Mouse (Mus musculus) inflammation-experienced regulatory T-cells, adult 6 months (primary cell): Measurements from ENCODE around the gene Thg1l. TPM values are rescaled to one million over a fixed set of nuclear protein-coding genes. Genes with fewer than 3 reads are reported as not detected.
A peak's percentile ranks its signal among the peaks of the same experiment; 100 is the strongest.

Experiments used
- ATAC-seq: one replicate; pipeline ENCODE4 v1.8.0; 2017
- polyA plus RNA-seq, 3 experiments: library from polyadenylated mRNA; unstranded; fragments of 100-300 nt; shearing (Covaris generic); gene quantifications; one replicate each; pipeline ENCODE4 v1.2.1; 2017

Thg1l gene
- 10 to 100 TPM; 10.4 to 13.5 (median 12.0) TPM for polyA plus RNA-seq

DNA sequence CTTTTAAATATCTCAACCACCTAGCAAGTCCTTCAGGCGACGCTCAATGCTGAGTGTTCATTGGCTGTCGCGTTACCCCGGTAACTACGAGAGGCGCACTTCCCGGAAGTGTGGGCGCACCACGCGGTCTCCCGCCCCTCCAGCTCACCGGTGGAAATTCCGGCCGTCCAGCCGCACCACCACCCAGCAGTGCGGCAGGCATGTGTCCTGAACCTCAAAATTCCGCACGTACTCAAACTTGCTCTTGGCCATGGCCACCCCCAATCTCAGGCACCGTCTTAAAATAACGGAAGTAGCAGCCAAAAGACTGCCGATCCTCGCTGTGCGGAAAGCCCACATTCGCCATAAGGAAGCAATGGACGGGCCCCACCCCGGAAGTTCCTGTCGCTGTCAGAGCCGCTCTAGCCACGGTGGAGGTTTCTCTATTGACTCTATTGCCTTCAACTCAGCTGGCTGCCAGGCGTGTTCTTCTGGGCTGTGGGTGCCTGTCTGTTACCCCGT, at the start of gene Thg1l:
TSS of gene Thg1l (minus strand) at position 368 of the 501 bp plus-strand sequence.
- peak; percentile 97 for ATAC-seq

DNA sequence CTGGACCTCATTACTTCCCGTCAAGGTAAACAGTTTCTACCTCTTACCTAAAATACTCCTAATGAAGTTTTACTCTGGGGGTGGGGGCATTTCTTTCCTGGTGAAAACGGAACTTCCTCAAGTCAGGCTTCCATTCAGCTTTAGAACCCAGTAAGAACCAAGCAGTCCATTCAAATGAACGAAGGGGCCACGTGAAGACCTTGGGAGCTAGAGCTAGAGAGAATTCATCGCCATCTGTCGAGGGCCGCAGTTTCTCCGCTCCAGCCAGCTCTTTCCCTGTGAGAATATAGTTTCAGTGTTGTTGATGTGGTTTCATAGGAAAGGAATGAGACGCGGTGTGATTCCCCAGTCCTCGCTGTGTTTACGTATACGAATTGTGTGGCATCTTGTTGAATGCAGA, 36.8 kb upstream of the Thg1l start:
- ATAC-seq, result no peak

DNA sequence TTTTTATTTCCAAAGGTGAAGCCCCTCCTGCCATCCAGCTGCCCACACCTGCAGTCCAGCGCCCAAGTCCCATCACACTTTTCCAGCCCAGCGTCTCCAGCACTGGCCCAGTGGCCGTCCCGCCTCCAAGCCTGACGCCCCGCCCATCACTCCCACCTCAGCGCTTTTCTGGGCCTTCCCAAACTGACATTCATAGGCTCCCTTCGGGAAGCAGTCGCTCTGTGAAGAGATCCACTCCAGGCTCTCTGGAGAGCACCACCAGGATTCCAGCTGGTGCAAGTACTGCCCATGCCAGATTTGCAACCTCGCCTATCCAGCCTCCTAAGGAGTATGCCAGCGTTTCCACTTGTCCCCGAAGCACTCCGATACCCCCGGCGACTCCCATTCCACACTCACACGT, 36.3 kb upstream of the Thg1l start:
- ATAC-seq, result no peak

DNA sequence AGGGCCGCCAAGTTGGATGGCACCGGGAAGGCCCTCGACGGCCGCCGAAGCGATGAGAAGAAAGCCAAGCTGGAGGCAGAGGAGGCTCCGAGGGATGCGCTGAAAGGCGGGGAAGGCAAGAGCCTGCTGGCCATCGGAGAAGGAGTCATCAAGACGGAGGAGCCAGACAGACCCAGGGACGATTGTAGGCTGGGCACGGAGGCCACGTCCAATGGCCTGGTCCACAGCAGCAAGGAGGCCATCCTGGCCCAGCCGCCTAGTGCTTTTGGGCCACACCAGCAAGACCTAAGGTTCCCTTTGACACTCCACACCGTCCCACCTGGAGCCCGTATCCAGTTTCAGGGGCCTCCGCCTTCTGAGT, 25.6 kb upstream of the Thg1l start:
- ATAC-seq, result no peak

DNA sequence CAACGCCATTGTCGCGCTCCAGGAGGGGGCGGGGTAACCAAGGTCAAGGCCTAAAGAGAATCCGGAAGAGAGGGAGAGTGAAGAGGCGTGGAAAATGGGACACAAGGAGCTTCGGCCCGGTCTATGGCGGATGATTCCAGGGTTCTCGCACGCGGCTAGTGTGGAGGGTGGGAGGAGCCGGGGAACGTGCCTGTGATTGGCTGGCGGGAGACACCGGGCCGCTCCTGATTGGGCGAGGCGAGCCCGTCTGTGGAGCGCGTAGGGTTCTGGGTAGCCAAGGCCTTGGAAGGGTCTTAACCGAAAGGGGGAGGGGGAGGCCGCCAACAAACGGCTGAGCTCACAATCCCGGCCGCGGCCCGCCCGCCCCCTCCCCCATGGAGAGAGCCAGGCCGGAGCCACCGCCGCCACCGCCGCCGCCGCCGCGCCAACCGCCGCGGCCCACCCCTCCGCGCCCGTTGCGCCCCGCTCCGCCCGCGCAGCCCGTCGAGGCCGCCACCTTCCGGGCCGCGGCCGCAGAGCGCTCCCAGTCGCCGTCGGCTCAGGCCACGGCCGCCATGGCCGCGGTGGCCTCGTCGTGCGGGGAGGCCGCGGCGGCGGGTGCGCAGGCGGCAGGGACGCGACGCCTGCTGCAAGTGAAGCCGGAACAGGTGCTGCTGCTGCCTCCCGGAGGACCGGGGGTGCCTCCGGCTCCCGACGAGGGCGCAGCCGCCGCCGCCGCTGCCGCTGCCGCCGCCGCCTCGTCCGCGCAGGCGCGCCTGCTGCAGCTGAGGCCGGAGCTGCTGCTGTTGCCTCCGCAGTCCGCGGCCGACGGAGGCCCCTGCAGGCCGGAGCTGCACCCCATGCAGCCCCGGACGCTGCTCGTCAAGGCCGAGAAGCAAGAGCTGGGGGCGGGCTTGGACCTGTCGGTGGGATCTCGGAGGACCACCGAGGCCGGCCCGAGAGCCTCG, 24.9 kb upstream of the Thg1l start, which contains the start of gene Sox30:
TSS of gene Sox30 (plus strand) at position 365 of the 947 bp plus-strand sequence.
- peak; percentile 25 for ATAC-seq

DNA sequence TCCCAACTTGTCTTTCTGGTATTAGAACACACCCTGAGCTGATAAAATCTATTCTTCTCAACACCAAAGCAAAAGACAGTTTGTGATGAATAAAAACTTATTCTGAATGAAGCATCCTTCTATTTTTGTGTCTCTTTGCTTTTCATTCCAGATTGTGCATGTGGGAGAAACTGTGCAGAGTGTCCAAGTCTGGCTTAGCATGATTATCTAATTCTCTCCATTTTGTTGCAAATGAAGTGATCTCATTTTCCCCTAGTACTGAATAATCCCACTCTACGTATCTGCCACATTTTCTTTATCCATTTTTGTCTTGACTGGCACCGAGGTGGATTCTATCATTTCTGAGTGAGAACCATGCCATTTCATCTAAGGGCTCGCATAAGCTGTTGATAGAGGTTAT, 20.8 kb upstream of the Thg1l start:
- no peak for ATAC-seq

DNA sequence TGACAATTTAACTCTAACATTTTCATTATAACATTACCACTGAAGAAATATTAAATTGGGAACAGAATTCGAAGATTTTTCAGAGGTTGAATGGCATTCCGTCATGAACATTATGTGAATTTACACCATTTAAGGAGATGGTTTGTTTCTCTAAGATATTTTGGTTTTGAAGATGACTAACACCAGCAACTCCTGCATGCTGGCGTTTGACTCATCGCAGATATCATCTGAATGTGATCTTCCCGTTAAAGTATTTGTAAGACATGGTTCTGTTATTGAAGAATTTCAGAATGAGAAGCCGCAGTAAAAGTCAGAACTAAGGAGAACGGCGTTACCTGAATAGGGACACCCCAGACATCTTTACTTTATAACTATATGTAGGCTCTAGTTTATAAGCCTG, 19.2 kb upstream of the Thg1l start:
- ATAC-seq, result no peak

DNA sequence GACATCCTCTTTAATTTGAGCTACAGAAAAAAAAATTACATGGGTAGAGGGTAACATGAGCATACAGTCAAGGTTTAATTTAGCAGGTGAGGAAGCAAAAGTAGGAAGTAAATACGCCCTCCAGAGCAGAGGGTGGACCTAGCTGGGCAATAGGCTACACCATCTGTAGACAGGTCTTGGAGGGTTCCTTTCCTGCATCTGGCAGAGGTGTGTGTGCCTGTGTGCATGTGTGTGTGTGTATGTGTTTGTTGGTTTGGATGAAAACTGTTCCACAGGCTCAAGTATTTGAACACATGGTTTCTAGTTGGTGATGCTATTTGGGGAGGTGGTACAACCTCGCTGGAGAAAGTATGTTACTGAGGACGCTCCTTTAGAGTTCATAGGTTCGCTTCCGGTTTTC, 18.3 kb upstream of the Thg1l start:
- ATAC-seq, result no peak

DNA sequence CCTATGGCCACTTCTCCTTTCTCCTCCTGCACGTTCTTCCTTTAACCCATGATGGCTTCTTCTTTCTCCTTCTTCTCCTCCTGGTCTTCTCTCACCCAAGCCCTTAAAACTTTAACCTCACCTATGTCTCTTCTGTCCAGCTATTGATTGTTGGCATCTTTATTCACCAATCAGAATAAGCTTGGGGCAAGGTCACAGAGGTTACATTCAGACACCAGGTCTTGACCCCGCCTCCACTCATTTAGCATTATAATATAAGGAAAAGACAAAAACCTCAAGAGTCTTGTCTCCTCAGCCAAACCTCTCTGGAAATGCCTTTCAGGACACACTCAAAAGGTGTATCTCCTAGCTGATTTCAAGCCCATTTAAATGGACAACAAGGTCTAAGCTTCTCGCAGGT, 13.2 kb upstream of the Thg1l start:
- no peak for ATAC-seq

DNA sequence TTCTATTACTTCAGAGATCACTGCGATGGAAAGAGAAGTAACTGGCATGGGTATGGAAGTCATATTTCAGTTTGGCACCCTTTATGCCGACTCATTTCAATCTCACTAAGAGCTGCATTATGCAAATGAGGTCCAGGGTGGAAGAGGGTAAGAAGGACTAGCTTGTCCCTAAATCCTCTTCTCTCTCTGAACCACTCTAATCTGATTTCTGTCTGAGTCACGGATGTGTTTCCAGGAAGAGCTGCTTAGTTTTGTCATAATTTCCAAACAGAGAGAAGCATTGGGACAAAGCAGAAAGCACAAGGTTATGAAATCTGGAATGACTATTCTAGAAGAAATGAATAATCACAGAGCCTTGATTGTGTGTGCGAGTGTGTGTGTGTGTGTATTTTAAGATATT, 11.6 kb upstream of the Thg1l start:
- no peak for ATAC-seq

DNA sequence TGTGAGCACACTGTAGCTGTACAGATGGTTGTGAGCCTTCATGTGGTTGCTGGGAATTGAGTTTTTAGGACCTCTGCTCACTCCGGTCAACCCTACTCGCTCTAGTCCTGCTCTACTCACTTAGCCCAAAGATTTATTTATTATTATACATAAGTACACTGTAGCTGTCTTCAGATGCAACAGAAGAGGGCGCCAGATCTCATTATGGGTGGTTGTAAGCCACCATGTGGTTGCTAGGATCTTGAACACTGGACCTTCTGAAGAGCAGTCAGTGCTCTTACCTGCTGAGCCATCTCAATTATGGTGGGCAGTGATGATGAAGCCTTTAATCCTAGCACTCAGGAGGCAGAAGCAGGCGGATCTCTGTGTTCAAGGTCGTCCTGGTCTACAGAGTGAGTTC, 4.7 kb upstream of the Thg1l start:
- no peak for ATAC-seq

DNA sequence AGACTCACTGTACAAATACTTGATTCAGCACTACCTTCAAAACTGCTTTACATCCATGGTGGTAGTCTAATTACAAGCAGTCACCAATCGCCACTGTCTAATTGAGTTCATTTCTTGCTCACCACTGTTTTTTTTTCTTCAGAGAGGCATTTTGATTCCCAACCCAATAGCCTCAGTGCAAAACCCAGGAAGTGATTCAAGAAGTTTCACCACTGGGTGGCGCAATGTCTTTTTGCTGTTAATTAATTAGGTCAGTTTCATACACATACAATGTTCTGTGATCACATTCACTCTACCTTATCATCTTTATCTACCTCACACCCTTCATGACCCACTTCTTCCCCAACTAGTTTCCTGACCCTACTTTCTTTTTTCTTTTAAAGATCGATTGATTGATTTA, 4.3 kb upstream of the Thg1l start:
- ATAC-seq, result no peak

DNA sequence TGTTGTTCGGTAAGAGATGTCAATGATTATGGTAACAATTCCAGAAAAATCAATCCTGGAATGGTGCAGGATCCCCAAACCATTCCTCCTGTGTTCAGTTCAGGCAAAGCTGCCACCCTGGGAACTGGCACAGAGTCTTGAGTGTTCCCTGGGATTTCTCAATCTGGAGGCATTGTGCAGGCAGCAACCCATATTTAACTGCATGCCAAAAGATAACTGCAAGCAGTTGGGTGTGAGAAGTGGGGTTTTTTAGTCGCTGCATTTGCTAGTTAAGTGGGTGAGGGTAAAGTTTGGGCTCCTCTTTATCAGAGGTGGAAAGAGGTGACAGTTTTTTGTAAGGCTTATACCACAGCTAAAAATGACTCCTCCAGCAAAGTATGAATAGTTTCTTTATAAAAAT, 7.8 kb downstream of the Thg1l start:
- ATAC-seq, result no peak

DNA sequence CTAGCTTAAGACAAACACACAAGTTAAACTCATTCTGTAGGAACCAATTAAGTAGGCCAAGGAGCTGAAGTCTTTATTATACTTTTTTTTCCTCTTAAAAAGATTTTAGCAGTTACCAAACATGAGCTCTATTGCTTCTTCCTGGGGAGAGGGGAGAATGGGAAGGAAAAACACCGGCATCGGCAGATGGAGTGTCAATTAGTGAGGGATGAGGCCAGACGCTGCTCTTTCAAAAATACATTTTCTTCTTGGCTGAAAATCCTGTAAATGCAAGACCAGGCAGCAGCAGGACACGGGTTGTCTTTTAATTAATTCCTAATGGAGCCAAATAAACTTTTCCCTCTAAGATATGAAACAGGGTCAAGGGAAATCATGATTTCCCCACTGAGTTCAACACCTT, 8.5 kb downstream of the Thg1l start:
- ATAC-seq, result no peak

DNA sequence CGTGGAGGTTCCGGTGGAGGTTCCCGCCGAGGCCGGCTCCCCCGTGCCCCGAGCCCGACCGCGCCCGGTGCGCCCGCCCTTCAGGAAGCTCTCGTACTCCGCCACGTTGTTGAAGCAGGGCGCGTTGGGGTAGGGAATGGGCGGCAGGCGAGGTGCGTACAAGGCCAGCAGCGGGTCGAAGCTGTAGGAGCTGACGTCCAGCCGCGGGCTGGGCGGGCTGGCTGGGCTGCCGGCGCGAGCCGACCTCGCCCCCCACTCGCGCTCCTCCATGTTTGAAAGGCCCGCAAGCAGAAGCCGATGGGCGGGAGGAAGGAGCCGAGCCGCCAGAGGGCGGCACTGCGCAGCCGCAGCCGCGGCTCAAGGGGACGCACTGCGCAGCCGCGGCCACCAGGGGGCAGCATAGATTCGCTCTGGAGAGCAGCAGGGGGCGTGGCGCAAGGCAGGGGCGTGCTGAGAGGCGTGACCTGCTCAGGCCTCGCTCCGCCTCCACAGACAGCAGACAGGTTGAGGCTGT, 10.6 kb downstream of the Thg1l start, which contains the start of gene Lsm11:
TSS of gene Lsm11 (minus strand) at position 293 of the 514 bp plus-strand sequence.
- ATAC-seq, result peak; percentile 96

DNA sequence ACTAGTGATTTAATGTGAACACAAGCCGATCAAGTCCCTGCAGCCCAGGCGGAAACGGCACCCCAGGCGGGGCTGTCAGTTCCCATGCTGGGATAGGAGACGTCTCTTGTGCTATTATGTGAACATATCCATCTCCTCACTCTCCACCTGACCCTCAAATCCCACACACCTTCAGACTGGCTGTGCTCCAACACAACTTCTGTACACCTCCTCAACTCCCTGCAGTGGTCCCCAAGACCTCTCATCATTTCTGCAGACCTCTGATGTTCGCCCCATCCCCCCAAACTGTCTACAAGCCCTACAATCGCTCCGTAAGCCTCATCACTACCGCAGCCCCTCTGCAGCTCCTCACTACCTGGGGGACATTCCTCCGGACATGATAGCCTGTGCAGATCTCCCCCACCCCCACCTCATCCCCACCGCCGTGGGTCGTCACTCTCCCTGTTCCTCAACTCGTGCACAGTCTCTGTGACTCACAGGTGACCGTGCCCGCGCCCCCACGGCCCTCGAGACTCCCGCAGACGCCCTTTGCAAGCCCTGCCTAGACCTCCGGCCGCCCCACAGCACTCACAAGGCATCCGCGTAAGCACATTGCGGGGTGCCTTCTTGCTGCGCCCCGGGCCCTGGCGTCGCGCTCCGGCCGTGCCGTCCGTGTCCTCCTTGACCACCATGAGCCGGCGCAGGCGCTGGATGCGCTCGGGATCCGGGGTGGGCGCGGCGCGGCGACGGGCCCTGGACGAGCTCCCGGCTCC, 11.2 kb downstream of the Thg1l start:
- ATAC-seq, result peak; percentile 24

DNA sequence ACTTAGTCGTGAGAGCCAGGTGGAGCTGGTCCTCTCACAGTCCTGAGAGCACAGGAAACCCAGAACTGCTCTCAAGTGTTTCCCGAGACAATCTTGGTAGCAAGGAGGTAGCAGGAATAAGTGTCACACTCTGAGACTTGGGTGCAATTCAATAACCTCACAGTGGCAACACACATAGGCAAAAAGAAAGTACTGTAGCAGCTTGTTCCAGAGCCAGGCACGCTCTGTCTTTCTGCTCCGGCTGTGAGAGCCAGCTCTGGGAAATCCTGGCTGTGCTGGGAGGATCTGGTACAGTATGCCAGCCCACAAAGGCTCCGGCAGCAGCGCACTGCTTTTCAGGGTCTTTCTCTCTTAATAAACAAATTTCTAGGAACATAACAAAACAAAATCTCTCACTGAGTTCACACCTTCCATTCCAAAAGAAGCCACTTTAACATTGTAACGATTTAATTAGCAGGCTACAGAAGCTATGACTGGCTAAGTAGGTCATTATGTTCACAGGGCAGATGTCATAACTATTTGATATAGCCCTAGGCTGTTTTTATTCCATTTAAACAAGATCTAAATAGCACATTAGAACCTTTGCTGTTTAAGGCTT, 12.1 kb downstream of the Thg1l start:
- no peak for ATAC-seq

DNA sequence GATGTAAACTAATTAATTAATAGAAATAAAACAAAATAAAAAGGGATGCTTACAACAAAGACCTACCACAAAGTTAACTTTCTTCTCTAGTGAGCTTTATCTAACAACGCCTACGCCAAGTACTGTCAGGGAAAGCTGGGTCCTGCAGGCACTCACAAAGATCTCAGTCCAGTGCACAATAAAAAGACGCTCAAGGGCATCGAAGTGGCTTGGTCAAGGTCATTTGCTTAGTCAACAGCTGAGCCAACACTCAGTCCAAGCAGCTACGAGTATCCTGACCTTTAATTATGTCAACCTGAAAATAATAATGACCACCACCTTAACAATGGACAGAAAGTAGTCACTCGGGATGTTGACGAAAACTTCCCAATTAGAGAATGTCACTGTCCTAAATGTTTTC, 13.0 kb downstream of the Thg1l start:
- no peak for ATAC-seq

DNA sequence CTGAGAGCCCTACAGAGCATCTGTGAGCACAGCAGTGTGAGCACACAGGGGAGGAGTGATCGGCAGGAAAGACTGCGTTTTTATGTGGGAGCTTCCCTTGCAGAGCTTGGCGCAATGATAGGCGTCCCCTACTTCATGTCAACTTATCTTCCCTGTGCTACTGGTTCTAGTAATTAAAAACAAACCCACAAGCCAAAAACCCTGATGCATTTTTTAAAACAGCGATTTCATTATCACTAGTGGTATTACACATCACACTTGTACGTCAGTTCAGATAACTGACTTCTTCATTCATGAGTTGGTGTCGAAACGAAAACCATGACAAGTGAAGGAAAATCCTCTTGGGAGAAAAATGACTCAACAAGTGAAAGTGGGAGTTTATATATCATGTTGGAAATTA, 16.4 kb downstream of the Thg1l start:
- ATAC-seq, result no peak

DNA sequence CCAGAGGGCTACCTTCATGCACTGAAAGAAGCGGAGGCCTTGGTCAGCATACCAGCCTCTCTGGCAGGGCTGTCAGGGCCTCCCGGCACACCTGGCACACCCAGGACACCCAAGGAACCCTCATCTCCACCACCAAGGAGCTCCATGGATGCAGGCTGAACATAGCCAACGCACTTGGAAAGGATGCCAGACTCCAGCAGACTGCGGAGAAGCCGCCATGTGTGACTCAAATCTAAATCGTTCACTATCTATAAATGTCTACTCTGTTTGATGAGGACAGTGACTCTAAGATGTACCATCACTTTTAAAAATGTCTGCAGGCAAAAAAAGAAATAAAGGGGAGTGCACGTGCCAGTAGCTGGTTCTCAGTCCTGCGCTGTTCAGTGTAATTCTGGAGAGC, 17.8 kb downstream of the Thg1l start:
- ATAC-seq, result no peak

DNA sequence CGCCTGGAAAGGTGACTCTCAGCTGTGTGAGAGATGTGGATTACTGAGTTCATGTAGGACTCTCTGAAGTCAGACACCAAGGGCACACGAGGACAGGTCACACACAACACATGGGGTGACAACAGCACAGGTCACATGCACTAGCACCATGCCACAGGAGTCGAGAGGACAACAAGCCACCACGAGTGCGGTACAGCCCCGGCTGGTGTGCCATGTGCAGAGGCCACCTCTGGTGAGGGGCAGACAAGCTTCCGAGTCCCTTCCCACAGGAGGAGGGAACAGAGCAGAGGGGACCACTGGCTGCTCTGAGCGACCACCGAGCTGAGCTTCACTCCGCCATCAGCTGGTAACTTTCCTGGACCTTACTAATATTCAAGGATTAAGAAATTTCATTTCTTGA, 22.5 kb downstream of the Thg1l start:
- ATAC-seq, result no peak

DNA sequence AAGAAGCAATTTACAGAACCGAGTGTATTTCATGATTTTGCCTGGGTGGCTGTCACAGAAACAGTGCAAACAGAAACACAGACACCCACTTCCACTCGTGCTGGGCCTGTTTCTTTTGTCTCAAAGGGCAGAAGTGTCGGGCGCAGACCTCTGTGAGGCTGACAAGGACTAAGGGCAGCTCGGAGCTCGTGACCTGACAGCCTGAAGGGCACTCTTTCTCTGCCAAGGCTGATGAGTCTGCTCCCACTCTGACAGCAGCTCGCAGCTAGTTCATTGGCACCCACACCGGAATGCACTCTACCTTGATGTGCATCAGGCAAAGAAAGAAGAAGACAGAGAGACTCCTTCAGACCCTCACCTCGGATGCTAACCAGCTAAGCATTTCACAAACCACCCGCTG, 25.8 kb downstream of the Thg1l start:
- ATAC-seq, result no peak

DNA sequence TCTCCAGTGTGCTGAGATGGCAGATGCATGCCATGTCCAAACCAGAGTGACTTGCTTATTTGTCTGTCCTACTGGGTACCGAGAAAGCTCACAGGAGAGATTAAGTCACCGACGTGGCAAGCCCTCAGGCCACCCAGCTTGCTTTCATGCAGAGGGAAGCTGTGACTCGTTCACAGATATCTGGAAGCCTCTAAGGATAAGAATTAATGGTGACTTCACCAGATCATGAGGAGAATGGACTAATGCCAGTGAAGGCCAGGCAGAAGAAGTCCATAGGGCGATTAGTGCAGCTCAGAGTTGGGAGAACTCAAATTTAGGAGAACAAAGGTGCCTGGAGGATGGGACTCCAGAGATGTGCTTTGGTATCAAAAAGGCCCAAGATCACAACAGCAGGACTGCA, 27.8 kb downstream of the Thg1l start:
- ATAC-seq, result no peak
